Mouse (Mus musculus) testis, adult 2 months (tissue): ENCODE measurements at regions not wholly inside any gene's neighbourhood (a gene's known extent, or its start where the extent isn't known, plus 50 kb on each side); places are given as distances from the start of the nearest gene placed in this dataset.

Experiments used
- CTCF ChIP-seq: fragments of 200-500 bp; IDR thresholded peaks from 2 replicates; pipeline ENCODE4 v1.5.1; 2012; ENCODE audit warnings: low read depth, mild to moderate bottlenecking, inconsistent platforms, low read length, moderate library complexity; ENCODE audit not compliant: control insufficient read depth, insufficient read depth, insufficient replicate concordance
- POLR2A ChIP-seq: fragments of 200-500 bp; IDR thresholded peaks from 2 replicates; pipeline ENCODE4 v1.6.1; 2012; ENCODE audit warnings: low read depth, mild to moderate bottlenecking, inconsistent platforms, low read length, moderate library complexity; ENCODE audit not compliant: control insufficient read depth

- TF ChIP-seq CTCF: no peak
- TF ChIP-seq POLR2A: no peak
Observed at GRCm38 (mm10) chr10:118956352-118956751, 86.3 kb upstream of the Dyrk2 start.
